Mouse (Mus musculus): ENCODE measurements around the gene Cep85l.
A peak's percentile ranks its signal among the peaks of the same experiment; 100 is the strongest.

The Cep85l gene

DNA sequence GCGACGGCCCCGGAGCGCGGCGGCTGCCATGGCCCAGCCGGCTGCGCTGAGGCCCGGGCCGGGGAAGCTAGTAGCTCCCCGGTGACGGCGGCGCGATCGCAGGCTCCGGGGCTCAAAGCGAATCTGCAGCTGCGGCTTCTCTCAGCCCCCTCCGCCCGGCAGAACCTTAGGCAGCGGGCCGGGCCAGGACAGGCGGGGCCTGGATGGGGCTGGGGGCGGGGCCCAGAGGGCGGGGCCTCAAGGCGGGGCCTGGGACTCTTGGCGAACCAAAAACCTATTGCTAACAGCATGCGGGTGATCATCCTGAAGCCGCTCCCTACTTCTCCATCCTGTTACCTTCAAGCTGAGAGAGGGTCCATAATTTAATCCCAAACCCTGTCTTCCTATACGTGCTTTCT, at the start of gene Cep85l:
Gene Cep85l (minus strand): TSS at position 239 of the 398 bp plus-strand sequence.
- peak; percentile 92 for DNase-seq

DNA sequence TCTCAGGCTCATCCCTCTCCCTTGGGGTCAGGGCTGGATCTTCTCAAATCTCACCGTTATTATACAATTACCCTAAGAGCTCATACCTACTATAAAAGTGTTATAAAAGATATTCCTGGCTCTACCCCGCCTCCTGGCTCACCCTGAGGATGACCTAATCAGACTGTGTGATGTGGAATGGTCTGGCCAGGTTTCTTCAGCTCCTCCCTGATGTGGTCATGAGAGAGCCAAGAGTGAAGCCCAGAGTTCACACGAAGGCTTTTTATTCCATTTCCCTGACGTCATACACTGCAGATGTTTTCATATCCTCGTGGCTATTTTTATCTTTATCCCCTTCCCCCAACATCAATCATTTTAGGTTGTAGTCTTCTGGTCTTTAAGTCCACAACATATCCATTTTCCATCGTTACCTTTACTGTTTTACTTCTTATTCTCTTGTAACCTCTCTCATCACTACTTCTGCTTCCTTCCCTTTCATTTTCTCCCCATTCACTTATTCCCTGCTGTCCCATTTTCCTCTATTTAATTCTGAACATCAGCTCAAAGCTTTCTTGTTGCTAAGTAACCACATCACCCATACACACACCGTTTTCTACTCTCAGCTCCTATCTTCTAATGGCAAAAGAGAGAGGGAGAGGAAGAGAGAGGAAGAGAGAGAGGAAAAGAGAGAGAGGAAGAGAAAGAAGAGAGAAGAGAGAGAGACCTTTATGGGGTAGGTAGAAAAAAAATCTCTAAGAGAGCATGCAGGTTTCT, 49.1 kb upstream of the Cep85l start:
- DNase-seq: peak; percentile 20

DNA sequence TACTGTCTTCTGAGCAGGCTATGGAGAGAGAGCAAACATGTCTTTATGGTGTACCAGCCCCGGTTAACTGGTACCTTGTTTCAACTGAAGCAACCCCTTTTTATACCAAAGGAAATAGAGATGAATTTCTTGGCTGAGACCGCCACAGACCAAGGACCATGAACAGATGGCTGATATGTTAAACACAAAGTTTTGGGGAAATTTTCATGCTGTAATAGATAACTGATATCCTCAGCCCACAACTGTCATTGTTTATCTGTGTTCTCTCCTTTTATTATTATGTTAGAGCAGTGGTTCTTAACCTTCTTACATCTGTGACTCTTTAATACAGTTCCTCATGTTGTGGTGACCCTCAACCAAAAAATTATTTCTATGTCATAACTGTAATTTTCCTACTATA, 46.8 kb upstream of the Cep85l start:
- DNase-seq: no peak

DNA sequence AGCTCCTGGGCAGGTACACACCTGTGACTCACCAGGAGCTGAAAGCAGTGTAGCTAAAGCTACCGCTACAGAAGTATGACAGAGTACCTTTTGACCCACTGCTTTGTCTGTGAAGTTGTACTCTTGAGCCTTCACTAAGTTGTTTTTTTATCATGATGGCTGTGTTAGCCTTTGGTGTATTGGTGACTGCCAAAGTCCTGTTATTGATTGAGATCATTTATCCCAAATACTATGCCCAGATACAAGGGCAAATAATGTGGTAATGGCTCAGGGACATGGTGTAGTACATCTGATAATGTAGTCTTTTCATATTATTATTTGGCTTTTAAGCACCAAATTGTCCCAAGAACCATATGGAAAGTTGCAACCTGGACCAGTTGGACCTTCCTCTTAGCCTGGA, 43.3 kb upstream of the Cep85l start:
- no peak for DNase-seq

DNA sequence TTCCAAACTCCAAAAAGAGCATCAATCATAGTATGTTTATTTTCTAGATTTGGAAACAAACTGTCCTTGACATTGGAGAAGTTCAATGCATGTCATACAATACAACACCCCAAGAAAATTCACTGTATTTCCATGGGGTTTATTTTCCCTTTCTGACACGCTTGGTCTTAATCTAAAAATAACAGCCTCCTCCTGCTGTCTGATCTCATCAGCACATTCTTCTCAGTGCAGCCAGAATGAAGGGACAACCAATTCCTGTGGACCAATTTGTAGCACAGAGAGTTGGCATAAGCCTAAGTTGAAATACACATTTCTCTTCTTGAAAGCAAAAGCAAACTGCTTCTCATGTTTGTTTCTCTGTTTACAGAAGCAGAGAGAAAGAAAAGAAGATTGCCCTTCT, 42.5 kb upstream of the Cep85l start:
- DNase-seq: peak; percentile 30

DNA sequence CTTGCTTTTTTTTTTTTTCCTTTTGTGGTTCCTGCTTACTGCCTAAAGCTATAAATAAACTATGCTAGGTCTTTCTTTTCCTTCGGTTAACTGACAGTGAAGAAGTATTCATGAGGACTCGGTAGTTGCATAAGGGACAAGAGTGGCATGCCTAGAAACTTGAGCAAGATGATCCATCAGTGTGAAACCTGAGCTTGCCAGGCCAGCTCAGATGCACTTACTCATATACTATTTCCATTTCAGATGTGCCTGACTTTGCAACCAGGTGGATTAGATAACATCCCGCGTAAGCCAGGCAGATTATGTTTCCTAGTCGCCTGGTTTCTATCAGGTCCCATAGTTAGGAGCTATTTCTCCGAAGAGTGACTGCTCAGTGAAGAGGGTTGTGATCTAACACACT, 41.9 kb upstream of the Cep85l start:
- DNase-seq: no peak

DNA sequence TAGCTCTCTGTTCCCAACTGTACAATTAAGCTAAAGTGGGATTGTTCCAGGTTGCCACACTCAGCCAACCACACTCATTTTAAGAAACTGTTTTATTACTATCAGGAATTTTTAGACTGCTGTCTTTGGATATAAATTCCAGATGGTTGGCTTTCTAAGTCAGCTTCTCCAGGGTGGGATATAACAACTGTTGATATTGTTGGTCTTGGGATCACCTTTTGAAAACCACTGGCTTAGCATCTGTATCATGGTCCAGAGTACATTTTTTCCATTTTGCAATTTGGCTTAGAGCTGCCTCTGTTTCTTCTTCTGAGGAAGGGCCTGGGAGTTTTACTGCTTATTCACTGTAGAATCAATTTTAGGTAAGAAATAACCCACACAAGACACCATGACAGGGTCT, 40.3 kb upstream of the Cep85l start:
- DNase-seq: no peak

DNA sequence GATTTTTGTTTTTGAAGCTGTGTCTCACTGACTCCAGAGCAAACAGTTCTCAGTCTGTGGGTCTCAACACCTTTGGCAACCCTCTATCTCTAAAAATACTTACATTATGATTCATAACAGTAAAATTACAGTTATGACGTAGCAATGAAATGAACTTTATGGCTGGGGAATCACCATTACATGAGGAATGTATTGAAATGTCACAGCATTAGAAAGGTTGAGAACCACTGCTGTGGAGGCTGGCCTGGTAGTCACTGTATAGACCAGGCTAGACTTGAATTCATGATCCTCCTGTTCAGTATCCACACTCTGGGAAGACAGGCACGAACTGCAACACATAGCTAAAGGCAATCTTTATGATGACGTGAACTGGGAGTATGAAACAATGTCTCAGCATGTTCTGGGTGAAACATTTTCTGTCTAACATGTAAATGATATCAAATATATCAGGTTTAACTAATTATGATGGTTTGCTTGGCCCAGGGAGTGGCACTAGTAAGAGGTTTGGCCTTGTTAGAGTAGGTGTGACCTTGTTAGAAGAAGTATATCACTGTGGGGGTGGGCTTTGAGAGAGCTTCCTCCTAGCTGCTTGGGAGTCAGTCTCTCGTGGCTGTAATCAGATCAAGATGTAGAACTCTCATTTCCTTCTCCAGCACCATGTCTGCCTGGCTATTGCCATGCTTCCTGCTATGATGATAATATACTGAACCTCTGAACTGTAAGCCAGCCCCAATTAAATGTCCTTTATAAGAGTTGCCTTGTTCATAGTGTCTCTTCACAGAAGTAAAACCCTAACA, 39.6 kb upstream of the Cep85l start:
- DNase-seq: no peak

DNA sequence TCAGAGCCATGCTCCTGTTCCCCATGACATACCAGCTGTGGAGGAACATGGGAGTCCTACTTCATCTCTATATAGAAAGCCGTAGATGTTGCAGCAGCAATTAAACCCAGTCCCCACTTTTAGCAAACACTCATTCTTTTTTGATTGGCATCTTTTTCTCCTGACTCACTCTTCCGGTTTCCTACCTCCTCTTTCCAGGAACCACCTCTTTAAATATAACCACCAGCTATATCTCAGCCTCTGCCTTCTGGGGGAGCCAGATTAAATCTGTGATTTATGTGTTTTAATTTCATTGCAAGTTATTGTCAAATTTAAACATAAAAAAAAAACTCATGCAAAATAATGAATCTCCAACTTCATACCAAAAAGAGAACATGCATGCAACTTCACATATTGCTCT, 37.3 kb upstream of the Cep85l start:
- no peak for DNase-seq

DNA sequence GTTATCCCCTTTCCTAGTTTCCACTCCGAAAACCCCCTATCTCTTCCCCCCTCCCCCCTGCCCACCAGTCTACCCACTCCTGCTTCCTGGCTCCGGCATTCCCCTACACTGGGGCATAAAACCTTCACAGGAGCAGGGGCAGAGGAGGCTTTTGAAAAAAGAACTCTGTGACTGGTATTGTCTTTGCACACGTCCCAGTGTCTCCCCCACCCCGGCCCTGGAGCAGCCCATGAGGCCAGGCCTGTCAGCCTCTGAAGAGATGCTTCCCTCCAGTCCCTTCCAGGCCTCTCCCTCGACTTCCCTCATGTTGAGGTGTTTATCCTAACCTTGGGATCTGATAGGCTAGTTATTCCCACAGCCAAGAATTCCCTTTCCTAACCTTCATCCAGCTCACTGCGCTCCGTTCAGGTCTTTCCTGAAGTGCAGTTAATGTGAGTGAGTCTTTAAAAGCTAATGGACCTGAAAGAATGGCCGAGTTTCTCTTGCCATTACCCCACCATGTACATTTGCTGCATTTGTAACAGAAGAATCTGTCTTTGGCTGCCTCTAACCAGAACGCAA, 36.5 kb upstream of the Cep85l start:
- DNase-seq: no peak

DNA sequence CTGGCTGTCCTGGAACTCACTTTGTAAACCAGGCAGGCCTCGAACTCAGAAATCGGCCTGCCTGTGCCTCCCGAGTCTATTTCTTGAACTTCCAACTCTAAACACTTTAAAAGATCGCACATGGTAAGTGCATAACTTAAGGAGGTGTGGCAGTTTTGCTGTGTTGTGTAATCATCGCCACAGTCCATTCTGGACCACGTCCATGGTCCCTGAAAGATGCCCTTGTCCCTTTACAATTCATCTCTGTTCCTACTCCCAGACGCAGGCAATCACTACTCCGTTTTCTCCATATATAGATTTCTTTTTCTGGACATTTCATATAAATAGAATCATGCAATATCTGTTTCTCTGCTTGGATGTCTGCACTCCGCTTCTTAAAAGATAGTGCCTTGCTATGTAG, 35.5 kb upstream of the Cep85l start:
- no peak for DNase-seq

DNA sequence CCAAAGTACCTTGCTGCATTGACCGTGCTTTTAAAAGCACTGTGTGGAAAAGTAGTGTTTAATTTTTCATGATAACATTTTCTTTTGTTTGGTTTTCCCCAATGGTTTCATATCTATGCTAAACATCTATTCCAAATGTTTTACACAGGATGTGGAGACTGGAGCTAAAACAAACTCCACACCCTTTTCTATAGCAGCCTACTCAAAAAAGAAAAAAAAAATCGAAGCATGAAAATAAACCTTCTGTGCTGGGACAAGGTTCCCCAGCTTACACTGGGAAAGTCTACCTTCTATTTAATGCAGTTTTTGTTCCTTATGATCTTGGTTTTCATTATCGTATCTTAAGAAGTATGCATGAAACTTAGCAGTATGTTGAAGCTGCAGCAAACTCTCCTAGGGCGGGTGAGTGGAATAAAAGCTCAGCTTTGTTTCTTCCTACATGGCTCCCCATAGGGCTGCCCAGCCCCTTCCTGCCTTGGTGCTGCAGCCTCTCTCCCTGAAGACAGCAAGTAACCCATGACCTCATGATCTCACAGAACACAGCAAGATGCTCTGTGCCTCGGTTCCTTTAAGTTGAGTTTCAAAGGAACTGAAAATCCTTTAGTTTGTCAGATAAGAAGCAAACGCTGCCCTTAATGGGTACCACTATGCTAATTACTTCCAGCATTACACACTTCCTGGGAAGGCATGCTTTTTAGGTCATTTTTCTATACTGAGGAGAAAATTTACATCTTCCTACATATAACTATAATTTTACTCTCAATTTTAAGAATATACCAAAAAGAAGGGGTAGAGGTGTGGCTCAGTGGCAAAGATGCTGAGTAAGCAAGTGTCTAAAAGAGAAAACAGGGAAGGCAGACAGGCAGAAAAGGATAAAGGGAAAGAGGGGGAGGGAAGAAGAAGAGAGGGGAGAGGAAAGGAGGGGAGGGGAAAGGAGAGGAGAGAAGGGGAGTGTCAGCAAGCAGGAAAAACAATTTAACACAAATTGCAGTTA, 34.6 kb upstream of the Cep85l start:
- DNase-seq: peak; percentile 38

DNA sequence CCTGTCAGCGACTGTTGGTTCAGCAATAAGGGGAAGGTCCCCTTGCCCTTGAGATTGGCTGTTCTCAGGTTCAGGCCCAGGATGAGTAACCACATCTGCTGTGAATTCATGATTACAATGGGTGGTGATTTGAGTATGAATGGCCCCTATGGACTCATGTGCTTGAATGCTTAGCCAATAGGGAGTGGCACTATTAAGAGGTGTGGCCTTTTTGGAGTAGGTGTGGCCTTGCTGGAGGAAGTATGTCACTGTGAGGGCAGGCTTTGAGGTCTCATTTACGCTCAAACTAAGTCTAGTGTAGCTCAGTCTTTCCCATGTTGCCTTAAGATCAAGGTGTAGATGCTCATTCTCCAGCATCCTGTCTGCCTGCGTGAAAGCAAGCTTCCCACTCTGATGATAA, 33.2 kb upstream of the Cep85l start:
- no peak for DNase-seq

DNA sequence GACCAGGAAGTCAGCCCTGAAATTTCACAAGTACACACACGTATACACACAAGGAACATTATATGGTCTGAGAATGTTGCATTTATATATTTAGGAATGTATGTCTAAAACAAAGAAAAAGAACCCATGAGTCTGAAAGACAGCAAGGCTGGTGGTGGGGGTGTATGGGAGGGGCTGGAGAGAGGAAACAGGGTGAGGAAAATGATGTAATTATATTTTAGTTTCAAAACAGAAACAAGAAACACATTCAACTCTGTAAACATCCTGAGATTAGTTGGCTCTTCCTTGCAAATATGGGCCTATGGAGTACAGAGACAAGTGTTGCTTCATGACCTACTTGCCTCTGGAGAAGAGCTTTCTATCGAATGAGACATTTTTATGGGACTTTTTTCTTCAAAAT, 32.4 kb upstream of the Cep85l start:
- peak; percentile 82 for DNase-seq

DNA sequence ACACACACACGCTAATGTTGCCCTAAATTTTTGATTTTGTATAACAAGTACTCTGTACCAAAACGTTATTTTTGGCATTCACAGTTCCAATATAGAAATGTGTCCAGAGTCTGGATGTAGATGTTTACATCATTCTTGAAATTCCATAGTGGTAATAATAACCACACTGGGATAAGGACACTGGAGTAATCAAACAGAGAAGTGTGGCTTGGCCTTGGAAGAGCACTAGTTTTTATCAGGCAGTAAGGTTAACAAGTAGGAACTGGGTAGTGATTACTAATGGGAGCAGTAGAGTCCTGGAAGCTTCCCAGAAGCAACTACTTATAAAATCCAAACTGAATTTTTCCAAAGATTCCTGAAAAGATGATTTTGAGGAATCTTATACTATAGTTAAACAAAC, 31.1 kb upstream of the Cep85l start:
- DNase-seq: no peak

DNA sequence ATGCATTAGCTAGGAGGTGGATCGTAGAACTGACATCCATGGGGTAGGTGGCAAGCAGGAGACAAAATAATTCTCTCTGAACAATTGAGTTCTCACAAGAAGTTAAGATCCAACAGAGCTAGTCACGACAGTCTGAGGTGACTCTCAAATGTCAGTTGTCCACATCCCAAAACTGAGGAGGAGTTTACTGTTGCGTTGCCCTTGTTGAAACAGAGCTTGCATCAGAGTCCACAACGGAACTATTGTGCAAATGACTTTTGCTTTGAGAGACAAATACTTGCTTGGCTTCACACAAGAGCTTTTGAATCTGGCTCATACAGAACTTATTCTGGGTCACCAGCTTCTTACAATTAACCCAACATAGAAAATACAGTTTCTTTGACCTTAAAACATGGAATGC, 27.7 kb upstream of the Cep85l start:
- DNase-seq: no peak

DNA sequence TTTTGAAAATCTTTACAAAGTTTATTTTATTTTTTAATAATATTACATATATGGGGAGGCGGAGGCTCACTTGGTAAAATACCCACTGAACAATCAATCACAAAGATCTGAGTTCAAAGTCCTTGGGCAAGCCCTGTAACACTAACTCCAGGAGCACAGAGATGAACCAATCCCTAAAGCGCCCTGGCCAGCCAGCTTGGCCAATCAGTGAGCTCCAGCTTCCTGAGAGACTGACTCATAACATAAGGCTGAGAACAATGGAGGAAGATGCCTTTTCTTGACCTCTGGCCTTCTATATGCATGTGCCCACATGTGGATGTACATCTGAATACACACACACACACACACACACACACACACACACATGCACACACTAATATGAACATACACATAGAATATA, 27.1 kb upstream of the Cep85l start:
- no peak for DNase-seq

DNA sequence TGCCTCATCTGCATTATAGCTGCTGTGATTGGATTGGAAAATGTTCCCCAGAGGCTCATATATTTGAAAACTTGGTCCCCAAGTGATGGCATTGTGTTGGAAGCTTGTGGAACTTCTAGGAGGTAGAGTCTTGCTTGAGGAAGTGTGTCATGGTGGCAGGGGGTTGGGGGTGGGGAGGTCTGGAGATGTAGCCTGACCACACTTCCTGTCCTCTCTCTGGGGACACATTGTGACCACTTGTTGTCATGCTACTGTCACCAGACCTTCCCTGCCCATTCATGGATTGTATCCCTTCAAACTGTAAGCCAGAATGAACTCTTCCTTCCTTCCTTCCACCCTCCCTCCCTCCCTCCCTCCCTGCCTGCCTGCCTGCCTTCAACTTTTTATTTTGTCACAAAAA, 22.5 kb upstream of the Cep85l start:
- no peak for DNase-seq

DNA sequence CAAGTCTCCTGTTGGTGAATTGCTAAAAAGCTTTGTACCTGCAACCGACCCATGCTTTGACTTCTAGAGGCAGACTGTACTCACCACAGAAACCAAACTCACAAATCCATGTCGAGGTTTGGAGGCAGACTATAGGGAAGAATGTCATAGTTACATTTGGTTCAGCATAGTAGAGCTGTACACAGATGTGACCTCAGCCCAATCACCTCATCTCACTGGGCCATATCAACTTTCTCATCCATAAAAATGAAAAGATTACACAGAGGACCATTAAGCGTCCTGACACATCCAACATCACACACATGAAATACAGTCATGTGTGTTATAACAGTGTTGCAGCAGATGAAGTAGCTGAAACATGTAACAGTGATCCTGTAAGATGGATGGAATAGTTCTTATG, 19.3 kb upstream of the Cep85l start:
- DNase-seq: no peak

DNA sequence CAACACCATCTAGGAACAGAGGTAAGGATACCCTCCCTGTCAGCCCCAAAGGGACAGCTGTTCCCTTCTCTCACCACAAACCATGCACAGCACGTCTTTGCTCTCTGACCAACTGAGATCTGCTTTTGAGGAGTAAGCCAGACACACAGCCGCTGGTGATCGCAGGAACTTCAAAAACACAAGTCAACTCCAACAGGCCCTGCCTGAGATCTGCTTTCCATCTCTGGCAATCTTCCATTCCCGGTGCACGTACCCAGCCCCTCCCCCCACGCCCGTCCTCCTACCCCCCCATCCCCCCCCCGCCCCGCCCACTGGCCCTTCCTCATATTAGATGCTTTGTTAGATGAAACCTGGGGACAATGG, 18.8 kb upstream of the Cep85l start:
- peak; percentile 62 for DNase-seq

DNA sequence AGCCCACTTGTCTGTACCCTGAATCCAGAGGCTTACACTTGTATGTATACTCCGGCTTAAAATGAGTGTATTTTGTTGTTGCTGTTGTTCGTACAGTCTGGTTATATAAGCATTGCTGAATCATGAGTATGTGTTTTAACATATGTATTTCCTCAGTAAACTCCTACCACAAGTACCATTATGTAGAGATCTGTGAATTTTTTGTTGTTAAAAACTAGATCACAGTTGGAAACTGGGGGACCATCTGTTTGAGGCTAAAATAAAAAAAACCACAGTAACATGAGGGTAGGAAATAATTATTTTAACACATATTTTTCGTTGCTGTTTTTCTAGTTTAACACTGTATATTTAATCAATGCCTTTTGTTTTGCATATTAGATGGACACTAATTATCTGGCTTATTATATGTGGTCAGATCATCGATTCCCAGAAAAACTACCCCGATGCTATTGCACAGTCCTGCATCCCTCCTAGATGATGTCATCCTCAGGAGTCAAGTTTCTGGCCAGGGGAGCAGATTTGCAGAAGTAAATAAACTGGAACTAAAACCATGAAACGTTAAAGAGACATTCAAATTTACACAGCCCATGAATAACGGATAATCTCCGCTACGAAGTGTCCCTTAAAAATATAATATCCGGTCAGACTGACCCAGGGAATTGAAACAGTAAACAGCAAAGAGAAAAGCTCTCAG, 18.2 kb upstream of the Cep85l start:
- peak; percentile 11 for DNase-seq

DNA sequence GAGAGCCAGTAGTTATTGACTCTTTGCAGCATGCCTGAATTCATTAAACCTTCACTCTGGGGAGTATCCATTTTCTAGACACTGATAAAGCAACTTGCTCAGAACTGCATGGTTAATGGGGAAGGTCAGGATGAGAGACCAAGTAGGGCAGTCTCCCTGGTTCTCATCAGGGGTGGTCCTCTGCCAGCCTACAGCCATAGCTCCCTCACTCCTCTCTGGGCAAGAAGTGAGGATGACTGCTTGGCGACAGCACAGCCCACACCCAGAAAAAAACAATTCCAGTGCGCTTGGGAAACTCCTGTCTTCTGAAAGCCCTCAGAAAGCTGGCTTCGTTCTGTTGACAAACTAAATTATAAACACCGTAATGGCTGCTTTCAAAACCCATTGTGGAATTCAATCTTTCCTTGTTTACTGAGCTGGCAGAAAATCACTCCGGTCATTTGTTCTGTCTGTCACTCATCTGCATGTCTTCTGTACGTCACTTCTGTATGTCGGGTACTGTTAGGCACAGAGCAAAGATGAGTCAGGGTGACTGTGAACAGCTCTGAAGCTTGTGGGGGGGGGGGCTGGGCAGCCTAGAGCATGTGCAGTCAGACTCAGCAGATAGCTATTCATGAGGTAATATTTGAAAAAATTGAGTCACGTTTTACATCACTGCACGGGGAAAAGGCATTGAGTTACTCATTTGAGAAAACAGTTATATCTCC, 15.3 kb upstream of the Cep85l start:
- DNase-seq: peak; percentile 41
